Mouse (Mus musculus) CH12.LX (cell line): ENCODE data around the gene Churc1. TPM values are rescaled to one million over a fixed set of nuclear protein-coding genes. Genes with fewer than 3 reads are reported as not detected.
A peak's percentile ranks its signal among the peaks of the same experiment; 100 is the strongest.

Source experiments
- DNase-seq: peaks from one replicate; pipeline ENCODE4 v3.0.0-alpha.2; 2013; ENCODE audit errors: extremely low read depth
- H3K27ac ChIP-seq: 2 replicates; pipeline ENCODE4 v1.5.1; 2012; ENCODE audit warnings: low read depth, mild to moderate bottlenecking, control low read depth, moderate library complexity; ENCODE audit not compliant: insufficient read depth
- H3K27me3 ChIP-seq: replicated peaks from 2 replicates; pipeline ENCODE3; 2012; ENCODE audit warnings: inconsistent platforms
- H3K36me3 ChIP-seq, 2 experiments: replicated peaks in 1 of 2; 2 replicates each; pipeline versions ENCODE3 to v1.6.1; 2012; ENCODE audit warnings: inconsistent platforms in 1 of 2, low read length in 1 of 2, mild to moderate bottlenecking in 1 of 2, mixed read lengths in 1 of 2, moderate library complexity in 1 of 2; ENCODE audit not compliant: control insufficient read depth in 1 of 2, insufficient read depth in 1 of 2
- H3K4me1 ChIP-seq, 2 experiments: 2 replicates each; pipeline ENCODE4 v1.6.1; 2012; ENCODE audit warnings: inconsistent platforms in 1 of 2, moderate library complexity in 1 of 2; ENCODE audit not compliant: insufficient read depth in 2 of 2, control insufficient read depth in 1 of 2
- H3K4me2 ChIP-seq: 2 replicates; pipeline ENCODE4 v1.6.1; 2012; ENCODE audit warnings: low read depth, mild to moderate bottlenecking, control low read depth; ENCODE audit not compliant: poor library complexity, insufficient read depth, severe bottlenecking
- H3K4me3 ChIP-seq, 3 experiments: fragments of 150-350 bp in 1 of 3; sonication (generic) in 1 of 3; replicated peaks in 1 of 3; 2 replicates each; pipeline versions ENCODE3 to v1.5.1; 2011 to 2012; ENCODE audit warnings: low read depth in 2 of 3, low read length in 2 of 3, mild to moderate bottlenecking in 2 of 3, moderate library complexity in 2 of 3, control low read depth in 1 of 3, improper control_type of control experiment in 1 of 3, inconsistent platforms in 1 of 3, mixed read lengths in 1 of 3; ENCODE audit not compliant: poor library complexity in 1 of 3
- H3K79me2 ChIP-seq: replicated peaks from 2 replicates; pipeline ENCODE4 v1.6.1; 2012; ENCODE audit warnings: mild to moderate bottlenecking, moderate library complexity; ENCODE audit not compliant: control insufficient read depth, poor library complexity, insufficient read depth, severe bottlenecking; ENCODE audit errors: extremely low read depth
- H3K9ac ChIP-seq: 2 replicates; pipeline ENCODE4 v1.6.1; 2012; ENCODE audit warnings: low read depth, mild to moderate bottlenecking, control low read depth, moderate library complexity; ENCODE audit not compliant: insufficient read depth
- H3K9me3 ChIP-seq: replicated peaks from 2 replicates; pipeline ENCODE3; 2012; ENCODE audit warnings: low read length, inconsistent platforms, mixed read lengths
- BHLHE40 ChIP-seq: IDR thresholded peaks from 2 replicates; pipeline ENCODE4 v1.6.1; 2011; ENCODE audit warnings: mild to moderate bottlenecking, low read depth, low read length, improper control_type of control experiment
- CHD1 ChIP-seq: IDR thresholded peaks from 2 replicates; pipeline ENCODE4 v1.6.1; 2012; ENCODE audit warnings: low read depth, low read length, improper control_type of control experiment, inconsistent platforms
- CHD2 ChIP-seq: IDR thresholded peaks from 2 replicates; pipeline ENCODE4 v1.6.1; 2011; ENCODE audit warnings: low read length, improper control_type of control experiment
- CTCF ChIP-seq, 2 experiments: IDR thresholded peaks in 1 of 2; conservative IDR thresholded peaks in 1 of 2; 2 replicates each; pipeline ENCODE4 v1.5.1; 2011 to 2012; ENCODE audit warnings: low read depth in 2 of 2, low read length in 2 of 2, improper control_type of control experiment in 1 of 2, inconsistent platforms in 1 of 2, mild to moderate bottlenecking in 1 of 2, moderate library complexity in 1 of 2
- ELF1 ChIP-seq: IDR thresholded peaks from 2 replicates; pipeline ENCODE4 v1.6.1; 2014; ENCODE audit warnings: low read depth, mild to moderate bottlenecking, inconsistent platforms, low read length, improper control_type of control experiment
- EP300 ChIP-seq: IDR thresholded peaks from 2 replicates; pipeline ENCODE4 v1.6.1; 2011; ENCODE audit warnings: low read length, improper control_type of control experiment
- ETS1 ChIP-seq: conservative IDR thresholded peaks from 2 replicates; pipeline ENCODE4 v1.6.1; 2012; ENCODE audit warnings: low read depth, mild to moderate bottlenecking, inconsistent platforms, low read length, improper control_type of control experiment, moderate library complexity
- GABPA ChIP-seq: IDR thresholded peaks from 2 replicates; pipeline ENCODE4 v1.6.1; 2012; ENCODE audit warnings: low read depth, low read length, improper control_type of control experiment, inconsistent platforms; ENCODE audit not compliant: insufficient replicate concordance
- IRF4 ChIP-seq: IDR thresholded peaks from 2 replicates; pipeline ENCODE4 v1.6.1; 2014; ENCODE audit warnings: low read depth, mild to moderate bottlenecking, inconsistent platforms, low read length, improper control_type of control experiment
- JUN ChIP-seq: IDR thresholded peaks from 2 replicates; pipeline ENCODE4 v1.6.1; 2011; ENCODE audit warnings: low read depth, mild to moderate bottlenecking, low read length, improper control_type of control experiment, moderate library complexity; ENCODE audit not compliant: insufficient read depth
- KAT2A ChIP-seq: IDR thresholded peaks from 2 replicates; pipeline ENCODE4 v1.6.1; 2012; ENCODE audit warnings: low read length, improper control_type of control experiment, inconsistent platforms; ENCODE audit not compliant: insufficient replicate concordance
- MAX ChIP-seq: IDR thresholded peaks from 2 replicates; pipeline ENCODE4 v1.6.1; 2011; ENCODE audit warnings: low read length, improper control_type of control experiment
- MEF2A ChIP-seq: IDR thresholded peaks from 2 replicates; pipeline ENCODE4 v1.6.1; 2014; ENCODE audit warnings: low read depth, mild to moderate bottlenecking, inconsistent platforms, low read length, improper control_type of control experiment, borderline replicate concordance
- MXI1 ChIP-seq: IDR thresholded peaks from 2 replicates; pipeline ENCODE4 v1.6.1; 2011; ENCODE audit warnings: mild to moderate bottlenecking, low read depth, low read length, improper control_type of control experiment
- MYC ChIP-seq: IDR thresholded peaks from 2 replicates; pipeline ENCODE4 v1.6.1; 2011; ENCODE audit warnings: low read depth, mild to moderate bottlenecking, improper control_type of control experiment, low read length
- NELFE ChIP-seq: IDR thresholded peaks from 2 replicates; pipeline ENCODE4 v1.6.1; 2011; ENCODE audit warnings: low read depth, low read length, improper control_type of control experiment
- NRF1 ChIP-seq: IDR thresholded peaks from 2 replicates; pipeline ENCODE4 v1.6.1; 2014; ENCODE audit warnings: low read depth, mild to moderate bottlenecking, inconsistent platforms, low read length, improper control_type of control experiment, moderate library complexity
- POLR2AphosphoS2 ChIP-seq: IDR thresholded peaks from 2 replicates; pipeline ENCODE4 v1.6.1; 2011; ENCODE audit warnings: low read depth, low read length, improper control_type of control experiment
- RAD21 ChIP-seq: IDR thresholded peaks from 2 replicates; pipeline ENCODE4 v1.6.1; 2011; ENCODE audit warnings: low read depth, mild to moderate bottlenecking, low read length, improper control_type of control experiment, moderate library complexity
- RCOR1 ChIP-seq: conservative IDR thresholded peaks from 2 replicates; pipeline ENCODE4 v1.6.1; 2012; ENCODE audit warnings: low read depth, mild to moderate bottlenecking, inconsistent platforms, low read length, improper control_type of control experiment
- SMC3 ChIP-seq: IDR thresholded peaks from 2 replicates; pipeline ENCODE4 v1.6.1; 2011; ENCODE audit warnings: low read depth, low read length, improper control_type of control experiment
- TBP ChIP-seq: conservative IDR thresholded peaks from 2 replicates; pipeline ENCODE4 v1.6.1; 2011; ENCODE audit warnings: low read depth, low read length, improper control_type of control experiment
- UBTF ChIP-seq: IDR thresholded peaks from 2 replicates; pipeline ENCODE4 v1.6.1; 2012; ENCODE audit warnings: low read depth, mild to moderate bottlenecking, inconsistent platforms, low read length, improper control_type of control experiment, moderate library complexity
- USF1 ChIP-seq: IDR thresholded peaks from 2 replicates; pipeline ENCODE4 v1.6.1; 2014; ENCODE audit warnings: low read depth, mild to moderate bottlenecking, inconsistent platforms, low read length, improper control_type of control experiment
- USF2 ChIP-seq: conservative IDR thresholded peaks from 2 replicates; pipeline ENCODE4 v1.6.1; 2011; ENCODE audit warnings: low read depth, low read length, improper control_type of control experiment
- ZC3H11A ChIP-seq: IDR thresholded peaks from 2 replicates; pipeline ENCODE4 v1.6.1; 2012; ENCODE audit warnings: low read depth, mild to moderate bottlenecking, inconsistent platforms, low read length, improper control_type of control experiment
- dilution Hi-C: fragments of 300-500 bp; cut with MboI; formaldehyde crosslinking; loops from 2 replicates; pipeline ENCODE4 v1.14.3; 2020; ENCODE audit warnings: low sequenced_read_pairs; ENCODE audit not compliant: extremely low pct_unique_long_range_greater_than_20kb, extremely low pct_ligation_motif_present
- in situ Hi-C: fragments of 300-500 bp; cut with MboI; formaldehyde crosslinking; loops from 3 replicates; pipeline ENCODE4 v1.14.3; 2019; ENCODE audit warnings: low sequenced_read_pairs, low pct_ligation_motif_present, low pct_unique_long_range_greater_than_20kb, mixed read lengths
- polyA plus RNA-seq: library from polyadenylated mRNA; unstranded; fragments of >175 nt; gene quantifications from 2 replicates; pipeline ENCODE4 v1.2.1, GENCODE M21; 2012; ENCODE audit warnings: low read depth; ENCODE audit not compliant: insufficient read length
- total RNA-seq, 2 experiments: library from RNA; depleted of rRNA; stranded (reverse); fragments of 300-350 nt in 1 of 2; fragments of >200 nt in 1 of 2; gene quantifications; 2 replicates each; pipeline ENCODE4 v1.2.3; 2012 to 2014

Churc1 gene
- total and polyA plus RNA-seq, 3 experiments = 48.9 to 160 (median 87.1) TPM

DNA sequence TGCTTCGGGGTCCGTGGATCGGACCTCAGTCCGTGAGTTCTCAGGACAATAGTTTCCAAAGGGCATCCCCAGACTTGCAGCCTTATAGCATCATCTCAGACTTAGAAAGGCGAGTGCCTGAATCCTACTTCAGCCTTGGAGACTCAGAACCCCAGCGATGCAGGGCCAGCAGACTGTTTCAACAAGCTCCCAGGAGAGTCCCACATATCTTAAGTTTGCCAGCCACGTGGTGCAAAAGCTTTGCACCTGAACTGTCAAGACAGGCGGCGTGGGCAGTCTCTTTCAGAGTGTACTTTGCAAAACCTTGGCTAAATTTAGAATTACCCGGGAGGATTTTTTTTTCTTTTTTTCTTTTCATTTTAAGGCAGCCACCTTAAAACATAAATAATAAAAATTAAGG is 42.5 kb downstream of the Churc1 start:
- Histone ChIP-seq H3K27me3 (no peaks in the 10 kb centered on the region), H3K4me1 (peaks cover 0 to 28% of the 10 kb centered on the region in 2 experiments; a peak in 2 of 4 replicates), H3K4me2 (no peak overlapping the region), H3K4me3 (no peak overlapping the region), H3K9me3 (no peaks in the 10 kb centered on the region), H3K9ac (no peak overlapping the region), H3K36me3 (no peaks in the 10 kb centered on the region), H3K27ac (no peak overlapping the region), H3K79me2 (no peaks in the 10 kb centered on the region)
- dilution Hi-C loops (no loop called here), in situ Hi-C loops (no loop called here)
- TF ChIP-seq USF1 (0 out of 2 replicates have a peak, but pooled peaks have one; percentile 2), USF2 (peak; percentile 36; the same call in 1 of the 2 replicates), GABPA (no peak), MAX (0 out of 2 replicates have a peak, but pooled peaks have one; percentile 34)
- DNase-seq = peak; percentile 8

DNA sequence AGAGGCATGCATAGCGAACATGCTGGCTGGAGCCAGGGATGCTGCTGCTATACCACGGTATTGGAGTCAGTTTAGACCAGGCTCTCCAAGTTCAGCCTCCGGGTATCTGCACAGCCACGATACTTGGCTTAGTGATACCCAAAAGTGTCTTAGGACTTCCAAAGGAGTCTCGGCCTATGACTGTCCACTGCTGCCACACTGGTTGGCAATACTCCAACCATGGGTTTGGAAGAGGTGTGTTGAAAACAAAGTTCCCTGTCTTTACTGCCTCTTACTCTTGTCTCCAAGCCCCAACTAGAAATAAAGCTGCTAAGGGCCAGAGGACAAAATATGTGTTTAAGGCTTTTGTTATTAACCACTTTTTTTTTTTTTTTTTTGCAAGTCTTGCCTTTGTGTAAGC is 45.2 kb downstream of the Churc1 start:
- Histone ChIP-seq H3K27me3 (peaks cover 3% of the 10 kb centered on the region), H3K4me2 (no peak overlapping the region)
- TF ChIP-seq JUN (no peak), NELFE (no peak), ELF1 (no peak), ZC3H11A (no peak), IRF4 (no peak), UBTF (no peak), MYC (no peak), USF1 (no peak), RAD21 (no peak), CHD1 (no peak), SMC3 (no peak), RCOR1 (no peak)

DNA sequence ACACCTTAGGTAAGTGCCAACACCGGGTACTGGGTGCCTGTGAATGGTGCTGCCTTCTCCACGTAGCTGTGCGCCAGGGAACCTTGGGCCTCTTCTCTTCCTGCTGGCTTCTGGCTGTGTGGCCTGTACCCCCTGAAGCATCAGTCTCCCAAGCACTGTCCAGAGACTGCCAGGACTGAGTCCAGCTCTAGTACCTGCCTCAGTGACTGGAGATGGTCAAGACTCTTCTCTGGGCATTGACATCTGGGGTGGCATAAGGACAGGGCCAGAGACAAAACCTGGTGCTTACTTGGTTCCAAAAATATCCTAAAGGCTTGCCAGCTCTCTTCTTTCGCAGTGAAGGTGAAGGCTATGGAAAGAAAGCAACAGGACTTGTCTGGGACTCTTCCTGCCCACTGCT is 45.7 kb downstream of the Churc1 start:
- Histone ChIP-seq H3K4me2 (no peak overlapping the region), H3K9ac (no peak overlapping the region), H3K4me1 (peaks cover 2 to 20% of the 10 kb centered on the region in 2 experiments; a peak in 3 of 4 replicates), H3K36me3 (no peaks in the 10 kb centered on the region), H3K79me2 (no peaks in the 10 kb centered on the region), H3K4me3 (no peak overlapping the region), H3K27me3 (peaks cover 6% of the 10 kb centered on the region), H3K27ac (no peak overlapping the region), H3K9me3 (no peaks in the 10 kb centered on the region)
- in situ Hi-C loops (no loop called here), dilution Hi-C loops (no loop called here)
- no peak for DNase-seq
- TF ChIP-seq MXI1 = no peak
- TF ChIP-seq MEF2A = no peak
- no peak for TF ChIP-seq TBP
- no peak for TF ChIP-seq NRF1
- no peak for TF ChIP-seq MYC
- TF ChIP-seq UBTF = no peak
- TF ChIP-seq BHLHE40 = no peak
- TF ChIP-seq CHD2 = no peak
- no peak for TF ChIP-seq SMC3
- TF ChIP-seq ELF1 = no peak
- no peak for TF ChIP-seq KAT2A
- no peak for TF ChIP-seq POLR2AphosphoS2
- TF ChIP-seq CTCF (conservative IDR thresholded peaks at IDR 0.05 in 1 of 2, IDR thresholded peaks at IDR 0.05 in 1 of 2; ENCODE audit: low read depth in 2 of 2, low read length in 2 of 2) = no peak
- no peak for TF ChIP-seq MAX
- TF ChIP-seq EP300 = no peak
- TF ChIP-seq ETS1 = no peak
- TF ChIP-seq RAD21 = no peak
- no peak for TF ChIP-seq RCOR1

More for the DNA sequence above, 45.2 kb downstream of the Churc1 start:
- Histone ChIP-seq H3K79me2 (no peaks in the 10 kb centered on the region), H3K4me1 (peaks cover 2 to 25% of the 10 kb centered on the region in 2 experiments; a peak in 3 of 4 replicates), H3K9me3 (no peaks in the 10 kb centered on the region), H3K27ac (no peak overlapping the region), H3K9ac (no peak overlapping the region), H3K36me3 (no peaks in the 10 kb centered on the region), H3K4me3 (no peak overlapping the region)
- dilution Hi-C loops = no loop called here
- in situ Hi-C loops = no loop called here
- no peak for DNase-seq
